Mouse (Mus musculus) CD4-positive helper T cell, adult 2 months (primary cell): ENCODE data around the gene Tpgs1.
A peak's percentile ranks its signal among the peaks of the same experiment; 100 is the strongest.
"Not testable (repeated sequence)": the region's sequence is repeated elsewhere in the genome, so short reads cannot be mapped to it uniquely, and the experiment has no call there.

Experiments used
- DNase-seq: peaks from one replicate; pipeline ENCODE4 v3.0.0-alpha.2; 2012; ENCODE audit warnings: low read depth, missing footprints, low spot score

Tpgs1 gene

DNA sequence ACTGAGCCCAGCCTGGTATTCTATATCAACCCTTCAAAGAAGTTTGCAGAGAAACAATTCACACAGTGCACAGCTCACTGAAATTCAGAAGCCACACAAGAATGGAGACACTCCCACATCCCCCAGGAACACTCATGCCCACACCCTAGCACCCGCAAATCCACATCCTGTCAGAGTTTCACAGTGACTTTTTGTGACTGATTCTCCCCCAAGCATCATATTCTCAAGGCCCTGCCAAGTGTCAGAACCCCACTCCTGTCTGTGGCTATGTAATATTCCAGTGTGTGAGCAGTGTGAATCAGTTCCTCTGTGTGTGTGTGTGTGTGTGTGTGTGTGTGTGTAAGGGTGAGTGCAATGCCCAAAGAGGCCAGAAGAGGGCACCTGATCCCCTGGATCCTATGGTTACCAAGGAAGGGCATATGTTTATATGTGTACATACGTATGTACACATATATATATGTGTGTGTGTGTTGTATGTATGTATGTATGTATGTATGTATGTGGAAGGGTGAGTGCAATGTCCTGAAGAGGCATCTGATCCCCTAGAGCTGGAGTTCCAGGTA, 22.9 kb downstream of the Tpgs1 start:
- DNase-seq, result peak; percentile 56

DNA sequence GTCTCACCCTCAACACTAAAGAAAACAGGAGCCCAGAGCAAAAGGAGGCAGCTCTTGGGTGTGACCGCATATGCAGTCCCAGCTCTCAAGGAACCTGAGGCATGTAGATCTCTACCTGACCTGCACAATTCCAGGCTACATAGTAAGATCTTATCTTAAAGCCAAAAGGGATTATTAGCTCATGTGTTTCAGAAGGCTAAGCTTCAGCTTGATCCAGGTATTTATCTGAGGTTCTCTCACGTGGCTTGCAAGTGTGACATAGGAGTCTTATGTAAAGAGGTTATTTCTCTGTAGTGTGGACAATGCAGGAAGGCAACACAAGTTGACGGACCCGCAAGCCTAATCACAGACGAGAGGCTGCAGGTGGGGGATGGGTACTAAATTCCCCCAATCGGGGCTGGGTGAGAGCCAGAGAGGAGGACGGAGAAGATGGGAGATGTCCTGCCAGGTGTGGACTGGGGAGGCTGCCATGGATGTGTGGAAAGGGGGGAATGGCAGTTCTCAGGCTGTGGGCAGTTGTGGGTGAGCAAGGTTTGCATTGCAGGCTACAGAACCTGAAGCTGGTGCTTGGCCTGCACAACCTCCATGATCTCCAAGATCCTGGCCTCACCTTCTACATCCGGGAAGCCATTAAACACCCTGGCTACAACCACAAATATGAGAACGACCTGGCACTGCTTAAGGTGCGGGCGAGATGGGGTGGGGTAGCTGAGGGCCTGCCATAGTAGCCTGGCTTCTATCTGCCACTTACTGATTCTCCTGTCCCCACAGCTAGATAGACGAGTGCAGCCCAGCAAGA, 24.6 kb downstream of the Tpgs1 start:
- no peak for DNase-seq

DNA sequence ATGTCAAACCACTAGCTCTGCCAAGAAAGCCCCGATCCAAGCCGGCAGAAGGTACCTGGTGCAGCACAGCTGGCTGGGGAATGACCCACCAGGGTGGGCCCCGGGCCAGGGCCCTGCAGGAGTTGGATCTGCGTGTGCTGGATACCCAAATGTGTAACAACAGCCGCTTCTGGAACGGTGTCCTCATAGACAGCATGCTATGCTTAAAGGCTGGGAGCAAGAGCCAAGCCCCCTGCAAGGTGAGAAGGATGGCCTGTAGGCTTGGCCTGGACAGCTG, 25.1 kb downstream of the Tpgs1 start:
- no peak for DNase-seq

DNA sequence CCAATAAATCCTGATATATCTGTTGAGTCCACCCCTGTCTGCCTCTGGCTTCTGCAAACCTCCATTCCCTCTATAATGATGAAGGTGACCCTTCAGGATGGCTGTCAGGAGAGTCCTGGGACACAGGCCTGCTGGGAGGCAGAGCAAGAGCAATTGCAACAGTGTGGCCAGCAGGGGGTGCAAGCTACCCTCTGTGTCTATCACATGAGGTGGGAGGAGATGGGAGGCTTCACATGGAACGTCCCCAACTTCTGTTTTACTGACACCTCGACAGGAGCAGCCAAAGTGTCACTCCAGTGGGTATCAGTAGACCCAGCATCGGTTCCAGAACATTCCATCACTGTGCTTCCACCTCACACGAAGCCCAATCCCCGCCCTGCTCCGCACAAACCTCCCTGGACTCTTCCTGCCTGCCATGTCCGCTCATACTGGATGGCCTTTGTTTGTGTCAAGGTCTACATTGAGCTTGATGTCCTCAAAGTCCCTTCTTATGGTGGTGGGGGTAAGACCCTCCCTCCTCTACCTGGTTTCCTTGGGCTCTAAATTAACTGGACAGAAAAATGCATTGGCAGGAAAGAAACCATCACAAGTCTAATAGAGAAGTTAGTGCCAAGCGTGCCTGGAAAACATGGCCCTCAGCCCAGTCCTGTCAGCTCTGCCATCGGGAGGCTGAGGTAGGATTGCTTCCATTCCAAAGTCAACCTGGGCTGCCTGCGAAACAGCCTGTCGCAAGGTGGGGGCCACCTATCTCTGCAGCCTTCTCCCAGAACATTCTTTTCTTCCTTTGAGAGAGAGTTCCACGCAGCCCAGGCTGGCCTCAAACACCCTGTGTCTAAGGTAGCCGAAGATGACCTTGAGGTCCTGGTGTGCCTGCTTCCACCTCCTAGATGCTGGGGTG, 26.3 kb downstream of the Tpgs1 start:
- DNase-seq, result peak; percentile 70

DNA sequence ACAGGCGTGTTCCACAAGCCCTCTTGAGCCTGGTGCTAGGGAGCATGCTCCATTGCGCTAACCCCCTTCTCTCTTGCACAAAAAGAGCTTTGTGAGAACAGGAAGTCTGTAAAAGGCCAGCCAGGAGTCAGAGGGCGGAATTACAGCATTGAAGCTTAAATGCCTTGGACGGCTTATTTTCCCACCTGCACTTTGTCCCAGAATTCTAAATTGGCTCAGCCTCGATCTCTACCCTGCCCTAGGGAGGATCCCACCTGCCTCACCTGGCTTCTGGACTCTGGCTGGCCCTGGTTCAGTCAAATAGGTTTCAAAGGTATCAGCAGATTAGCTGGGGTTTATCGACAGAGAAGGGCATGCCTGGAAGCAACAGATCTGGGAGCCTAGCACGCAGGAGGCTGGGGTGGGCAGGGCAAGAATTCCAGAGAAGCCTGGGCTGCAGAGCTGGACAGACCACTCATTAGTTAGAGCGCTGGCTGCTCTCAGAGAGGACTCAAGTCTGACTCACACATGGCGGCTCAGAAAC, 27.0 kb downstream of the Tpgs1 start:
- DNase-seq, result no peak

DNA sequence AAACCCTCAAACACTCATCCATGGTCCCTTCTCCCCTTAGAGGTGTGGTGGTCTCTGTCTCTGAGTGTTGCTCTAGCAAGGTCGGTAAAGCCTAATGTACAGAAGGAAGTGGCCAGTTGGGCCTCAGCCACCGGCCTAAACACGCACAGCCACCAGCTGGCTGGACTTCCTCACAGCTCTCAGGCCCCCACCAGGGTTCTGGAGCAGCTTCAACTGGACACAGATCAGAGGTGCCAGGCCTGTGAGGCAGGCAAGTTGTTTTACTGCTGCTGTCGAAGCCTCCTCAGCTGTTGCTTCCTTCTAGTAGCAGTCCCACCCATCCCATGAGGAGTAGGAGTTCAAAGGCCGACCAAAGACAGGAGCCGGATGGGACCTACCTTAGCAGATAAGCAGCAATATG, 28.7 kb downstream of the Tpgs1 start:
- no peak for DNase-seq

DNA sequence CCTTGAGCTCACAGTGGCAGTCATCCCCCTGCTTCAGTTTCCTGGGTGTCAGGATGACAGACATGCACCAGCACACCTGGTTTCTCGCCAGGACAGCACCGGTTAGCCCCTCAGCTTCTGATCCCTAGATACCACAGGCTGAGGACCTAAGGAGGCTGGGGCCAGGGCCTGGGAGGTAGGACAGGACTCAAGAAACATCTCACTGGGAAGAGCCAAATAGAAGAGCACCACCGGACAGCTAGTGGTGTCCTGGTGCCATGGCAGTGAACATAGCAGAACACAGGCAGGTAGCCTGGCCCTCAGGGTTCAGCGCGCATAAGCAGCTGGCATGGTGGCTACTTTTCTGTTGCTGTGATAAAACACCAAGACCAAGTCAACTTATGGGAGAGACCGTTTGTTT, 29.3 kb downstream of the Tpgs1 start:
- no peak for DNase-seq

DNA sequence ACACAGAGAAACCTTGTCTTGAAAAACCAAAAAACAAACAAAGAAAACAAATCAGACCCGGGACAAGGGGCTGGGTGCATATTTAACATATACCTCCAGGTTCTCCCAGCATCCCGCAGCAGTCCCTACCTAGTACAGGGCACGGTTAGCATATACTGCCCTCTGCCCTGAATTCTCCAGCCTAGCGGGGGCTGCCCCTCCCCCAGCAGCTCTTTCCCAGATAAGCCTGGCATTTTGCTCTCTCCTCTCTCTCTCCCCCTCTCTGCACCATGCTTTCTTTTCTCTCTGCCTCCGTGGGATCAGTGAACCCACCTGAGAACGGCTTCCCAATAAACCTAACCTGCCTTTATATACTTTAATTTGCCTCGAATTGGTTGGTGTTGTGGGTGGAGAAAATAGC, 31.5 kb downstream of the Tpgs1 start:
- no peak for DNase-seq

DNA sequence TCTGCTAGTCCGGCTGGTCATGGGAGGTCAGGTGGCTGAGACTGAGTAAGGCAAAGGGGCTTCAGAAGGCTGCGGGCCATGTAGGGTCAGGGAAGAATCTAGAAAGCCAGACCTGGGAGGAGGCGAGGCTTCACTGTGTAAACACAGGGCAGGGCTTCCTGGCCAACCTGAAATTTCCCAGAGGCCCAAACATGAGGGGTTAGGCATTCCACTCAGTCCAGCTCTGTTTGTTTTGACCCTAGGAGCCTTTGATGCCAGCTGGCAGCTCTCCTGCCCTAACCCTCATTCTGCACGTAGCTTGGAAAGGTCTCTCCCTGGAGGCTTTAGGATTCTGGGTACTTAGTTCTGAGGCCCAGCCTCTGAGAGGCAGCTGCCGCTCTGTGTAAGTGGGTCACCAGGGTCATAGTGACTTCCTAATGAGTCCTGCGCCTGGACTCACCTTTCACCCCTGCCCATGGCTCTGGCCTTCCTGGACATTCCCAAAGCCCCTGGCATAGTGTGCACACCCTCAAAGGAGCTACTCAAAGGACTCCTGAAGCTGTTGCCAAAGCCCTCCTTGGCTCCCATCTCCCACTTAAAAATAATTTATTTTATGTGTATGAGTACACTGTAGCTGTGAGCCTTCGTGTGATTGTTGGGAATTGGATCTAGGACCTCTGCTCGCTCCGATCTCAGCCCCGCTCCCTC, 32.4 kb downstream of the Tpgs1 start:
- DNase-seq, result no peak

DNA sequence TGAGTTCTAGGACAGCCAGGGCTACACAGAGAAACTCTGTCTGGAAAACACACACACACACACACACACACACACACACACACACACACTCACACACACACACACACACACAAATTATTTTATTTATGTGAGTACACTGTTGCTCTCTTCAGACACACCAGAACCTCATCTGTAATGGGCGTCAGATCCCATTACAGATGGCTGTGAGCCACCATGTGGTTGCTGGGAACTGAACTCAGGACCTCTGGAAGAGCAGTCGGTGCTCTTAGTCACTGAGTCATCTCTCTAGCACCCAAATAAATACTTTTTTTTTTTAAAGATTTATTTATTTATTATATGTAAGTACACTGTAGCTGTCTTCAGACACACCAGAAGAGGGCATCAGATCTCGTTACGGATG, 33.8 kb downstream of the Tpgs1 start:
- not testable (repeated sequence) for DNase-seq

DNA sequence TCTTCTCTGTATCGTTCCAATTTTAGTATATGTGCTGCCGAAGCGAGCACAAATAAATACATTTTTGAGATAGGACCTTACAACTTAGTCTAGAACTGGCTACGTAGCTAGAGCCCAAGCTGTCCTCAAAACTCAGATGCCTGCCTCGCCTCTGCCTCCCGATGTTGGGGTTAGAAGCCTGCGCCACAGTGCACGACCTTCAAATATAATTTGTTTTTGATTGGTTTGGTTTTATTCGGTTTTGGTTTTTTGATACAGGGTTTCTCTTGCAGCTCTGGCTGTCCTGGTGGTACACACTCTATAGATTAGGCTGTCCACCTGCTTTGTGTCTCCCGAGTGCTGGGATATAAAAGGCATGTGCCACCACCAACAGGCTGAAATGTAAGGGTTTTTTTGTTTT, 34.4 kb downstream of the Tpgs1 start:
- DNase-seq, result no peak

DNA sequence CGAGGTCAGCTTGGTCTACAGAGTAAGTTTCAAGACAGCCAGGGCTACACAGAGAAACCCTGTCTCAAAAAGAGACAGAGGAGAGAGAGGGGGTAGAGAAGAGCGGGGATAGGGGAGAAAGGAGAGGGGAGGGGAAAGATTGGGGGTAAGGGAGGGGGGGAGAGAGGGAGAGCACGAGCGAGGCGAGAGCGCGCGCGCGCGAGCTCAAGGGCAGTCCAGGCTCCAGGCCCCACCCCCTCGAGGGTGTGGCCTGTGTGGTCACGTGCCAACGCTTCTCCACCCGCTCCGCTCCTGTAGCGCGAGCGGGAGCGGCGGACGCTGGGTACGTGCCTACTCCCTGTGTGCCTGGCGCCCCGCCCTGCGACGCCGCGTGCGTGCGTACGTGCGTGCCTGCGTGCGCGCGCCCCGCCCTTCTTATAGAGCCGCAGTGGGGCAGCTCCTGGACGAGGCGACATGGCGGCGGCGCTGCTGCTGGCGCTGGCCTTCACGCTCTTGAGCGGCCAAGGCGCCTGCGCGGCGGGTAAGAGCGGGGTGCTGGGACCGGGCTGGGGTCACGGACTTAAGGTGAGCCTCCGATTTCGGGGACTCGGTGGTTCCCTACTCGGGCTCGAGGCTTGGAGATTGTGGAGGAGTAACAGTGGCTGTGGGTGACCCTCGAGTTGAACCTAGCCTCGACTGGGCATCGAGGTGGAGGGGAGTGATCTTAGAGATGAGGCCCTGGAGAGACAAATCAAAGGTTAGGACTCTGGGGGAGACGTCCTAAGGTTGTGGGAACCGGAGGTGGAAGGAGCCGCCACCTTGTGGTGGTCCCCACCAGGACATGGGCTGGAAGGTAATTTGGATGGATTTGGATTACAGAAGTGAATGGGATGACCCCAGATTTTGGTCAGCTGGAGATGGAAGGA, 35.1 kb downstream of the Tpgs1 start, which contains the start of gene Bsg:
TSS of gene Bsg (plus strand) at position 427 of the 905 bp plus-strand sequence.
- peak; percentile 100 for DNase-seq

DNA sequence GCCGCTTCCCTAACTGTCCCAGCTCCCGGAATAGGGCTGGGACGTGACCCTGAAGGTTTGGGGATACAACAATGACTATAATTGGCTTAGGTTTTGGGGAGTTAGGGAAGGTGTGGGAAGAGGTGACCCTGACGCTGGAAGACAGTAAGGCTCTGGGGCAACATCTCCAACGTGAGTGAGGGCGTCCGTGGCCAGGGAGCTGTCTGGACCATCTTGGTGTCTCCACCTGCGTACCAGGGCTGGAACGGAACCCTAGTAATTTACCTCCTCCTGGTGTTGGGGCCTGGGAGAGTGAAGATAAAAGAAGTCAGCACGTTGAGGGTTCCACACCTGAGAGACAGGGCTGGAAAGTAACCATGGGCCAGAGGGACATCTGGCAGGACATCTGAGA, 35.8 kb downstream of the Tpgs1 start:
- DNase-seq, result no peak

DNA sequence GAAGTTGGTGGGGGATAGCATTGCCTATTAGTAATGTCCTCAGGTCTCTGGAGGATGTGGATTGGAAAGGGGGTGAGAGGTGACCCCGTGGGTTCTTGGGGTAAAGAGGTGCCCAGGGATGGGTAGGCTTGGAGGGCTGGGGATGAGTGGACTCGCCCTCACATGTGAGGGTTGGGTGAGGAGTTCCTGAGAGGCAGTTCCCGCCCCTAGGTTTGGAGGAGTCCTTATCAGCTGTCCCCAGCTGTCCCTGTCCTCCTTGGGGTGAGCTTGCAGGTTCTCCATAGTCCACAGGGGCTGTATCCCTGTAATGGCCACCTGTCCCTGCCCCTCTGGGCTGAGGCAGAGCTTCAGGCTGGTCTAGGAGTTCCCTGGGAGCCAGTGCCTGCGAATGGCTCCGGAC, 36.8 kb downstream of the Tpgs1 start:
- DNase-seq, result no peak

DNA sequence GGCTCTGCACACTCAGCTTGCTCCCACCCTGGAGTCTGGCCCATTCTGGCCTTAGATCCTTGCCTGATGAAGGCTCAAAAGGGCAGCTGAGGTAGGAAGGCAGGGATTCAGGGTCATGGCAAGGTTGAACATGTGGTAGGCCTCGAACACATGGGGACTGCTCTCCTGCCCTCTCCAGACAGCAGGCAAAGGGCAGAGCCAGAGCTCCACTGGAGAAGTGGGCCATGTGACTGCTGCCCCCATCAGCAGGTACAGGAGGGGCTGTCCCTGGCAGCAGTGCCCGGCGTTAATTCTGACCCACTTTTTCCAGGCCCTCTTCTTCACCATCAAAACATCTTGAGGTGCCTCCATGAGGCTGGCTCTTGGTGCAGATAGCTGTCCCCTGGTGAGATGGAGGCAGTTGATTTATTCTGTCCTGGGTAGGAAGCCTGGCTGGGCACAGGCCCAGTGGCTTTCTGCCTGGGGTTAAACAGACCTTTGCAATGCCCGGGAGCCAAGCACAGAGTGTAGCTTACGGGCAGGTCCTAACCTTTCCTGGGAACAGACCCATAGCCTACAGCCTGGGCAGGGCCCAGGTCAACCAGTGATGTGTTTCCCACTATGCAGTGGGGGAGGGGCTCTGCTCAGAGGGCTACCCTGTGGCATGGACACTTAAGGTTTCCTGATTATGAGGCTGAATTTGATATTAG, 37.4 kb downstream of the Tpgs1 start:
- no peak for DNase-seq

DNA sequence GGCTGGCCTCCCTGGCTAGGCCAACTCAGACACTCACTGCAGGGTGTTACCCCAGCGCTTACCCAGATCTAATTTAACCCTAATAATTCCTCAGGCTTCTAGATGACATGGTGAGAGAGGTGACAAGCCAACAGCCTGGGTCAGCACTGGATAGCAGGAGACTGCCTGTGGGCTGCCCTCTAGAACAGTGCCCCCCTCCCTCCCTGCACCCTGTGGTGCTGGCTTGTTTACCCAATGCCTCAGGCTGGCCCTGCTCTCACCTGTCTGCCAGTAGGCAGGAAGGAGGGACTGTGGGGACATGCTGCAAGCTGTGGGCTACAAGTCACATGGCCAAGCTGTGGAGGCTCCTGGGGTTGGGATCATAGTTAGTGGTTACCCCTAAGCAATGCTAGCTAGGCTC, 38.0 kb downstream of the Tpgs1 start:
- DNase-seq, result no peak

DNA sequence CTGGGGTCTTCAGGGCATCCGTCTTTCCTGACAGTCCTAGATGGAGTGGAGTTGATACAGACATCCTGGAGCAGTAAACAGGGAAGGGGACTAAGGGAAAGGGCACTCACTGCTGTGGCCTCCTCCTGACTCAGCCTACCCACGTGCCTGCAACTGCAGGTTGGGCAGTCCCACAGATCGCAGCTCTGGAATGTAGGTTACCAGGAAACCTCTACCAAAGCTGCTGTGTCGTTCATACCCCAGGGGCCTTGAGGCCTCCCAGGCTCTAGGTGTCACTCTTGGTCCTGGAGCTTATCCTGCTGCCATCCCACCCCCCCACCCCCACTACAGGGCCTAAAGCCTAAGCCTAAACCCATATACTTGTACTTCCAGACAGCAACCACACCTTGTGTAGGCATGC, 38.6 kb downstream of the Tpgs1 start:
- DNase-seq, result no peak

DNA sequence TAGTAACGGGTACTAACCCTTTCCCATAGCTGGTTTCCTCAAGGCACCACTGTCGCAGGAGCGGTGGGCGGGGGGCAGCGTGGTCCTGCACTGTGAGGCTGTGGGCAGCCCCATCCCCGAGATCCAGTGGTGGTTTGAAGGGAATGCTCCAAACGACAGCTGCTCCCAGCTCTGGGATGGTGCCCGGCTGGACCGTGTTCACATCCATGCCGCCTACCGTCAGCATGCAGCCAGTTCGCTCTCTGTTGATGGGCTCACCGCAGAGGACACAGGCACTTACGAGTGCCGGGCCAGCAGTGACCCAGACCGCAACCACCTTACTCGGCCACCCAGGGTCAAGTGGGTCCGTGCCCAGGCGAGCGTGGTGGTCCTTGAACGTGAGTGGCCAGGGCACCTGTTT, 39.5 kb downstream of the Tpgs1 start:
- DNase-seq, result no peak

DNA sequence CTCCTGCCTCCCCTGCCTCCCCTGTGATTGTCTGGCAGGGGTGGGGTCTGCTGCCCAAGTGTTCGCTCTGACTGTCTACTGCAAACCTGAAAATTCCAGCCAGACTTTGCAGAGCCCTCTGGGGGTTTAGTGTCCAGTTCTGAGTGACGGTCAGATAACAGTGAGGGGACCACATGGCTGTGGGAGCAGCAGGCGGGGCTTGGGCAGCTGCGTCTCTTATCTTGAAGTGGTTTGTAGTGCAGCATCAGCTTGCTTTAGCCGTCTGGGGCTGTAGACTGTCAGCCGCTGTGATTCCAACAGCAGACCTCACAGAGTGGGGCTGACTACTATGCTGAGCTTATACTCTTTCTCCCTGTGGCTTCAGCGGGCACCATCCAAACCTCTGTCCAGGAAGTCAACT, 40.1 kb downstream of the Tpgs1 start:
- DNase-seq, result no peak

DNA sequence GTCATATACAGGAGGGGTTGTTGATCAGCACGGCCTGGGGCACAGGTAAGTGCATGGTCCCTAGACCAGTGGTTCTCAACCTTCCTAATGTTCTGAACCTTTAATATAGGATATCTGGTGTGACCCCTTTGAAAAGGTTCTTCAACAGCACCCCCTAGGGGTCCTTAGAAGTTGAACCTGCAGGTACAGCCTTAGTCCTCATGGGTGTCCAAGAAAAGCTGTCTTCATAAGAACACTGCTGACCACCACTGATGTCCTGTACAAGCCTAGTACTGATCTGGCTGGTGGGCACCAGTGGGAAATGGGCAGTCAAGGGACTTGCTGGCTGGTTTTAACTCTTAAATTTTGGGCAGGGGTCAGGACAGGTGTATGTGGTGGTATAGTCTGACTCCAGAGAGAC, 42.9 kb downstream of the Tpgs1 start:
- DNase-seq, result peak; percentile 44
